ENCODE assay signal across 9 mouse cellular contexts in genomic region chr12:85705831-85706530, GRCm38 (mm10). TPM values are rescaled to one million over a fixed set of nuclear protein-coding genes. Genes with fewer than 3 reads are reported as not detected.
DNase-seq lines count a peak whose midpoint lies in the region; ATAC-seq and TF ChIP-seq lines count a peak whose summit lies in the region.
"Had no signal": no experiment of that assay in that cellular context is flagged by ENCODE, and none has a peak within 500 bp of the region (broad histone marks: within the 10 kb centered on the region; RNA-seq: fewer than 3 reads in every experiment).

No protein-coding gene starts in this region.

- peak overlapping the region; percentile 57 for H3K4me3 ChIP-seq in heart, embryonic 15.5 days
- H3K4me3 ChIP-seq in E14TG2a.4 (replicated peaks; ENCODE audit: low read length), result peak overlapping the region; percentile 64
- peak overlapping the region; percentile 22 for H3K4me3 ChIP-seq in forebrain, postnatal 0 days (ENCODE audit: low read depth, low read length)
- H3K4me3 ChIP-seq in liver, postnatal 0 days (ENCODE audit: low read depth, low read length), result peak overlapping the region; percentile 54

- H3K4me2 ChIP-seq in heart, embryonic 15.5 days, result peak overlapping the region; percentile 90
- H3K4me2 ChIP-seq in forebrain, postnatal 0 days (ENCODE audit: low read depth), result peak overlapping the region; percentile 46
- peak overlapping the region; percentile 91 for H3K4me2 ChIP-seq in liver, postnatal 0 days (ENCODE audit: low read depth, low read length)

- H3K4me1 ChIP-seq in heart, embryonic 15.5 days (replicated peaks), result peaks cover 19% of the 10 kb centered on the region
- peaks cover 27% of the 10 kb centered on the region for H3K4me1 ChIP-seq in E14TG2a.4 (replicated peaks; ENCODE audit: low read depth, low read length)
- no peaks in the 10 kb centered on the region for H3K4me1 ChIP-seq in forebrain, postnatal 0 days (ENCODE audit: insufficient read depth)
- peaks cover 19% of the 10 kb centered on the region for H3K4me1 ChIP-seq in liver, postnatal 0 days (ENCODE audit: insufficient read depth)

- H3K36me3 ChIP-seq in heart, embryonic 15.5 days, result no peaks in the 10 kb centered on the region
- H3K36me3 ChIP-seq in E14TG2a.4 (ENCODE audit: insufficient read depth, low read length), result no peaks in the 10 kb centered on the region
- no peaks in the 10 kb centered on the region for H3K36me3 ChIP-seq in forebrain, postnatal 0 days (ENCODE audit: insufficient read depth)
- no peaks in the 10 kb centered on the region for H3K36me3 ChIP-seq in liver, postnatal 0 days (replicated peaks; ENCODE audit: insufficient read depth, low read length)

- no peak for TF ChIP-seq EP300 in liver, postnatal 0 days (IDR thresholded peaks at IDR 0.05; ENCODE audit: low read depth)

- peak overlapping the region; percentile 63 for H3K9ac ChIP-seq in heart, embryonic 15.5 days
- peak overlapping the region; percentile 10 for H3K9ac ChIP-seq in forebrain, postnatal 0 days
- peak overlapping the region; percentile 67 for H3K9ac ChIP-seq in liver, postnatal 0 days (replicated peaks)

- H3K9me3 ChIP-seq in heart, embryonic 15.5 days (replicated peaks), result no peaks in the 10 kb centered on the region
- H3K9me3 ChIP-seq in E14TG2a.4 (ENCODE audit: low read length), result no peaks in the 10 kb centered on the region
- no peaks in the 10 kb centered on the region for H3K9me3 ChIP-seq in forebrain, postnatal 0 days (ENCODE audit: low read length)
- H3K9me3 ChIP-seq in liver, postnatal 0 days (ENCODE audit: low read length), result no peaks in the 10 kb centered on the region

- WGBS in heart, embryonic 15.5 days, result 19% methylated on average over 17 of the region's 17 CpGs
- 24% methylated on average over 17 of the region's 17 CpGs for WGBS in forebrain, postnatal 0 days
- WGBS in liver, postnatal 0 days (ENCODE audit: insufficient replicate concordance), result 16% methylated on average over 17 of the region's 17 CpGs

- no peaks in the 10 kb centered on the region for H3K27me3 ChIP-seq in heart, embryonic 15.5 days
- peaks cover 82% of the 10 kb centered on the region for H3K27me3 ChIP-seq in E14TG2a.4 (ENCODE audit: insufficient read depth, low read length)
- 0 out of 2 replicates have a peak, but pooled peaks cover 5% of the 10 kb centered on the region for H3K27me3 ChIP-seq in forebrain, postnatal 0 days (ENCODE audit: insufficient read depth, low read length)
- H3K27me3 ChIP-seq in liver, postnatal 0 days (ENCODE audit: insufficient read depth, low read length), result no peaks in the 10 kb centered on the region

- no peak for TF ChIP-seq CTCF in E14TG2a.4 (conservative IDR thresholded peaks at IDR 0.05; ENCODE audit: low read length)
- TF ChIP-seq CTCF in forebrain, postnatal 0 days (IDR thresholded peaks at IDR 0.05; ENCODE audit: low read depth), result no peak
- TF ChIP-seq CTCF in liver, postnatal 0 days (IDR thresholded peaks at IDR 0.05; ENCODE audit: low read depth), result no peak

- peak overlapping the region; percentile 82 for H3K27ac ChIP-seq in heart, embryonic 15.5 days
- H3K27ac ChIP-seq in forebrain, postnatal 0 days (ENCODE audit: low read depth, low read length), result no peak overlapping the region
- H3K27ac ChIP-seq in liver, postnatal 0 days (ENCODE audit: low read depth), result peak overlapping the region; percentile 83

- ATAC-seq in heart, embryonic 15.5 days (replicated peaks; ENCODE audit: insufficient number of reproducible peaks, insufficient read depth, low FRiP score, low read depth), result no peak
- ATAC-seq in forebrain, postnatal 0 days, result 0 out of 2 replicates have a peak, but pooled peaks have one; percentile 12
- ATAC-seq in liver, postnatal 0 days, result no peak
- ATAC-seq: Patski had no signal

- DNase-seq in heart, adult 8-10 months (ENCODE audit: low spot score), result no peak
- DNase-seq in forebrain, postnatal 0 days, result no peak
- DNase-seq in liver, postnatal 0 days, result no peak
- no peak for DNase-seq in retina, embryonic 14.5 days (ENCODE audit: low spot score)
- no peak for DNase-seq in ovary, postnatal 10 days (ENCODE audit: low spot score)
- no peak for DNase-seq in urinary bladder, postnatal 10 days (ENCODE audit: low spot score)

RNA-seq across cellular contexts. Expression of gene Batf, which starts 19.5 kb away (rescaled TPM):
- polyA plus RNA-seq in heart, embryonic 15.5 days (2015; fragmentation: Nextera tagmentation; extraction: Ambion mirVana), result 4.0 and 5.5 TPM in 2 replicates
- 1 to 10 TPM in 1 of 4 experiments, under 1 TPM in 3; 0.38 to 1.1 (median 0.91) TPM for total RNA-seq in heart, adult 8-10 months (2022)
- total RNA-seq in forebrain, postnatal 0 days (2014; rRNA removed), result 0.77 TPM in 1 of 2 replicates, not detected in the other
- polyA plus RNA-seq in forebrain, postnatal 0 days (2015; fragmentation: Nextera tagmentation; extraction: Ambion mirVana), result 0.65 and 1.3 TPM in 2 replicates
- 3.3 and 4.2 TPM in 2 replicates for polyA plus RNA-seq in liver, postnatal 0 days (2015; fragmentation: Nextera tagmentation; extraction: Ambion mirVana)
- polyA plus RNA-seq: Patski had no signal

RNA-seq across cellular contexts. Expression of gene Flvcr2, which starts 40.4 kb away (rescaled TPM):
- polyA plus RNA-seq in heart, embryonic 15.5 days (2015; fragmentation: Nextera tagmentation; extraction: Ambion mirVana), result 8.3 and 8.7 TPM in 2 replicates
- 1 to 10 TPM; 1.9 to 2.6 (median 2.3) TPM for total RNA-seq in heart, adult 8-10 months (2022)
- total RNA-seq in forebrain, postnatal 0 days (2014; rRNA removed), result 5.5 and 6.9 TPM in 2 replicates
- polyA plus RNA-seq in forebrain, postnatal 0 days (2015; fragmentation: Nextera tagmentation; extraction: Ambion mirVana), result 3.4 and 4.0 TPM in 2 replicates
- 5.9 and 6.6 TPM in 2 replicates for polyA plus RNA-seq in liver, postnatal 0 days (2015; fragmentation: Nextera tagmentation; extraction: Ambion mirVana)

Comparison
In these comparisons a context has a peak if more than half of its experiments do, and no peak if none do; other contexts are left out.
1. H3K9ac ChIP-seq: peak in every context shown above with its lines; median percentile 67 in liver, postnatal 0 days; 63 in heart, embryonic 15.5 days; 10 in forebrain, postnatal 0 days.